Mouse (Mus musculus) T-helper 17 cell (primary cell): ENCODE measurements around the gene Calcoco1.

ENCODE experiments used
- in situ Hi-C, 2 experiments: fragments of 300-600 bp; cut with MboI, MseI; formaldehyde crosslinking; loops; 1 replicate in 1 of 2; 2 replicates in 1 of 2; pipeline ENCODE4 v1.15.1; 2025; ENCODE audit warnings: high pct_unique_total_duplicates in 2 of 2

Calcoco1 gene

DNA sequence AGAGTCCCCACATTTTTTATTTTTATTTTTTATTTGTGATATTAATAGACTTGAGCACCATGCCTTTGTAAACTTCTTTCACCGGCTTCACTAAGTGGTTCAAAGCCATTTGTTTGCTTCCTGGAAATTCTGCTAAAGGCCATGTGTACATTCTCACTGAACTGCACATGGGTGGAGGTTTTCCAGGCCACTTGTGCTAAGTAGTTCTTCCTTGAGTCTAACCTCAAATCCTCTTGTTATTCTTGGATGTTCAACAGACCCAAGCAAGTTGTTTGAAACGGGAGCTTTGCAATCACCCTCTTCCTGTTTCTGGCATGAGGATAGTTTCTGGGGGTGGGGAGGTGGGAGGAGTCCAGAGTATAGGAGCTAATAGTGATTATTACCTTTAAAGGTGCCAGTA lies 16.5 kb upstream of the Calcoco1 start:
- in situ Hi-C loops: no loop called here

DNA sequence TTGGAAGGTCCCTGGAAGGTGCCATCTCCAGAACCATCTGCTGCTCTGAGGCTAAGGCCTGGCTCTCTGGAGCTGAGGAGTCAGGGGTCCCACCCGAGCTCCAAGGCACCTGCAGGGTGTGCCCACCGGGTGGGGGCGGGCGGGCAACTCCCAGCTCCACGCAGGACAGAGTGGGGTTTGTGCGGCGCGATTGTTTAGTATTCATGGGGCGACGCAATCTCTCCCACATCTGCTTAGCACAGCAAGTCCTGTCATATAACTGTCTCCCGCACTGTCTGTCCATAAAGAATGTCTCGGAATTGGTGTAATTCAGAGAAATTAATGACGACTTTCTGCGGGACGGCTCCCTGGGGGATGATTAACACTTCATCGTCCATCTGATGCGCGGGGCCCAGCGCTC lies 15.1 kb upstream of the Calcoco1 start:
- in situ Hi-C loops: no loop called here

DNA sequence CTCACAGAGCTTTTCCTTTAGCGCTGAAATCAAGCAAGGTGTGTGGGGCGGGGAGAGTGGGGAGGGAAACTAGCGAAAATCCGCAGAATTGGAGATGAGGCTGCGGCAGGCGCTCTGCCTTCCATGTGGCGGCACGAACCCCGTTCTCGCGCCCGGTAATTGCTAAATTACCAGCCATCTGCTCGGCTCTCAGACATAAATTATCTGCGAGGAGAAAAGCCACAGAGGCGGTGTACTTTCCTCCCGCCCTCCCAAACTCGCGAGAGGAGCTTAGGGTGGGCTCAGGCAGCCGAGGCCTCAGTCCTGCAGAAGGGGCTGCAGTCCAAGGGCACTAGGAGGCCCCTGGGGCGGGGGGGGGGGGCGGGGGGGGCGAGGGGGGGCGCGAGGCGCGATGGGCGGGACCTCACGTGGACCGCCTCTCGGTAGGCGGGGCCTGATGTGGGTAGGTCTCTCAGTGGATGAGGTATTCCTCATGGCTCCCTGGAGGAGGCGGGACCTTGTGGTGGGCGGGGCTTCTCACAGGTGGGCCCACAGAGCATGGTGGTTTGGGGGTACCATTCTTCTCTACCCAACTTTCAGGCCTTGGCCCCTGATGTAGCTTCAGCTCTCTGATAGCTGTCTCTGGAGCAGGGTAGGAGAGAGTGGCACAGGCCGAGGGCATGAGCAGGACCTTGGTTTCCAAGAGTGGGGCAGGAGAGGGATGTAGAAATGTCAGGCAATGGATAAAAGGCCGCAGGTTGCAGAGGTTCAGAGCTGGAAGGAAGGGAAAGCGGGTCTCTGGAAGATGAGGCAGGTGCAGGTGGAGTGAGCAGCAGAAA lies 14.4 kb upstream of the Calcoco1 start:
- in situ Hi-C loops: no loop called here

DNA sequence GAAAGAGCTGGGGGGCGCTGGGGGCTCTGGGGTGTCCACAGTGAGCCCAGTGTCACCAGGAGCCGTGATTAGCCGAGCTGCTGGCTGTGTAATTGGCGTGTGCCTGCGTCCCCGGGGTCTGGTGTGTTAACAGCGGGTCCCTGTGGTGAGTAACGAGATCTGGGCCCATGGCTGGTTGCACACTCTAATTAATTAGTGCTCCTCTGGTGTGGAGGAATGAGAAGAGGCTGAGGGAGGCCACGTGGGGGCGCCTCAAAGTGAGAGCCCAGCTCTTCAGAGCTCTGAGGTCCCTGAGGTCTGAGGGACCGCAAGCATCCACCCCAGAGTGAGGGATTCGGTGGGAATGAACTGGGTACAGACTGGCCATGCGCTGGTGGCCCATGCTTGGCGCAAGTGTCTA lies 13.1 kb upstream of the Calcoco1 start:
- in situ Hi-C loops: no loop called here

DNA sequence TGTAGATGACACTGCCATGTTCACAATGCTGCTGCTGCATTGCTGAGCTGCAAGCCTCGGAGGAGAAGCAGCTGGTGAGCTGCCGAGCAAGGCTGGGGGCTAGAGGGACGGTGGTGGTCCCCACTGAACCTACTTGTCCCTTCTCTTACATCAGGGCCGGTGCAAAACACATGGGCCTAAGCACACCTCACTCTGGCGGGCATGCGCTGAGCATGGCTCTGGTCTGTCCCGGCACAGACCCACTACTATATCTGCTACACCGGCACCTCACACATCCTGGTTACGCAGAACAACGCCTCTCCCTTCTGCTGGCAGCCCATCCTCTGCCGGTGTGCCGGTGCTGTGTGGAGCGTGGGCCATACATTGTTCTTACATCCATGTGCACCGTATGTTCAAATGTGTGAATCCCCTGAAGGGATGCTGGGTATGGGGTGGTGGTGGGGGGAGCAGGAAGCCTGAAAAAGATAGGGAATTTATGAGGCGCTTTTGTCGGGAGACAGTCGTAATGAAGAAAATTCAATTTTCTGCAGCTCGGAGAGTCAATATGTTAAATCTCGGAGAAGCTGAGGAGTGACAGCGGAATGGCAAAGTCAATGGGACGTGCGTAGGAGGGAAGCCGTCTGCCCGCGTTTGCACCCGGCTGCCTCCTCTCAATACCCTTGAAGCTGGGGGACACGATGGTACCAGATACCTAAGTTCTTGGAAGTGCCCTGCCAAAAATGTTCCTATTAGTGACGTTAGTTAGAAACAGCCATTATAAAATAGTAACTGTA lies 12.0 kb upstream of the Calcoco1 start:
- in situ Hi-C loops: no loop called here

DNA sequence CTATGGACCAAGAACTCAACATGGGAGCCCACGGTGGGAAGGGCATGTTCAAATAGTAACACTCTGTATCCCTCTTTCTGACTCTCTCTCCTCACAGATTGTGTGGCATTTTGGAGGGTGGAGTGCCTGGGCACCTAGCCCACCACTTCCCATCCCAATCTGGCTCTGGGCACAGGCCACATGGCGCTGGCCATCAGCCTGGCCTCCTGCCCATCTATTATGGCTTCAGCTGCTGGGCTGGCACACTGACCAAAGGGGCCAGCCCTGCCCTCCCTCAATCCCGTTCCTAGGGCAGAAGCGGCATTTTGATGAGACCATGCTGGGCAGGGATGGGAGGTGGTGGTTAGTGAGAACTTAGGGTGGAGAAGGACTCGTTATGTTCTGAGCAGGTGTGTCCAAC lies 11.3 kb upstream of the Calcoco1 start:
- in situ Hi-C loops: no loop called here

DNA sequence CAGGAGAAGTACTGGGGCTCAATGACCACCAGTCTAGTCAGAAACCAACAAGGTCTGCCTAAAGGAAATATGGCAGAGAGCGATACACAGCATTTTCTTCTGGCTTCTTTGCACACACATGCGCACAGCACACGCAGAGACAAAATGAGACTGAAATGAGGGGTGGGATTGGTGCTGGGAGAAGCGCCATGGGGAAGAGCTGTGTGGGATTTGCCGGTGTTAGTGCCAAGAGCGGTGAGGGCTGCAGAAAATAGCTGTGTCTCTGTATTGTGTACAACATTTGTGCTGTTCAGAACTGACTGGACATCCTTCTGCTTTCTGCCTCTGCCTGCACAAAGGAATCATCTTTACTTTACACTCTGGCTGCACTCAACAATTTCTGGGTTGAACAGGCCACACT lies 10.4 kb upstream of the Calcoco1 start:
- in situ Hi-C loops: no loop called here

DNA sequence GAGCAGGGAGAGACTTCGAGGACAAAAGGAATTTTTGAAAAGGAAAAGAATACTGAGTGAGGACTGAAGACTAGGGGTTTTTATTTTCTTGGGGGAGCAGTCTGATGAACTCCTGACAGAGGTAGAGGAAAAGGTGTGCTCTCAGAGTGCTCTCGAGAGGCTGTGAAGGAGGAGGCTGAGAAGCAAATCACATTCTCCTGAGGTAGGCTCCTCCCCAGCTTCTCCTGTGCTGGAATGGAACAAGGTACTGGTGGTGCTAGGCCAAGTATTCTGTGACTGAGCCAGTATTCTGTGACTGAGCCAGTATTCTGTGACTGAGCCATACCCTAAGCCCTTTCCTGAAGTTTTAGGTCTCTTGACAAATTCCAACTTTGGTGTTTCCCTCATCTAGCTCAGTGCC lies 6.0 kb upstream of the Calcoco1 start:
- in situ Hi-C loops: no loop called here

DNA sequence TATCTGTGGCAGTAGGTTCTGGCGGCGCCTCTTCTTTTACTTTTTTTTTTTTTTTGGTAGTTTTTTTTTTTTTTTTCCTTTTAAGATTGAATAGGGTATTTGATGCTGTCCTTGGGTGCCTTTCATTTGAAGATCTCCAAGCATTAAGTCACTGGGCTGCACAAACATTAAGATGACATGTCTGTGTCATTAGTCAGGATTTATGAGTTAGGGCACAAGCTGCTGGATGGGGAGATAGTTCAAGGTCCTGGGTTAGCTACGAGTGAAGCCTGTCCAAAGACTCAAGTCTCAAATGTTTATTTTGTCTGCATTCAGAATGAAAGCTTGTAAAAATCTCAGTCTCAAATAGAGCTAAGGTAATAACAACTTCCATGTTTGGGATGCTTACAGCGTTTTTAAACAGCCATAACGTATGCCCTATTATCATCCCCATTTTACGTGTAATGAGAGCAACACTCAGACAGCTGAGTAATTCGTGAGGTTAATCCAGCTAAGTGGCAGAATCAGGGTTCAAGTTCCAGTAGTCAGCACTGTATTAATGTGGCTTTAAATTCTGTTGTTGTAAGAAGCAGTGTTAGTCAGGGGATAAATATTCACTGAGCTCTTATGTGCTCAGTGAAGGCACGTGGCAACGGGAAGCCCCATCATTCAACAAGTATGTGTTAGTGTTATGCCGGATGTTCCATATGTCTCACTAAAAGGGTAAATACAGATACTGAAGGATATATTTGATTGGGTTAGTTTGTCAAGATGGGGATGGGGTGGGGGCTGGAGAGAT lies 1.6 kb upstream of the Calcoco1 start:
- in situ Hi-C loops: no loop called here

DNA sequence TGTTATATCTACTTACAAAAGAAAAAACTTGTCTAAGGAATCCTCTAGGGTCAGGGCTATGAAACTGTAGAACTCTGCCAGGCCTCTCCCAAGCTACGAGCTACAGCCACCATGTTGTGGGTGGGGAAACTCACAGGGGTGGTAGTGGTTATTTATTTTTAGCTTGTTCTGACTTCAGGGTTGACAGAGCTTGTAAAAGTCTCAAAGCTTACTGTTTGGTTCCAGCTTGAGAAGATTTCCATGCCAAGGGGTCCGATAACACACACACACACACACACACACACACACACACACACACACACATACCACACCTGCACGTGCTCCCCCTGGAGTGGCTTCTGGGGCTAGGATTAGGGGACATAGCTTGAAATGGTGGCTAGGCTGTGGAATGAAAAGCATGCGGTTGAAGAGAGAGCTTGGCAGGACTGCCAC lies 538 bp upstream of the Calcoco1 start:
- in situ Hi-C loops: no loop called here

DNA sequence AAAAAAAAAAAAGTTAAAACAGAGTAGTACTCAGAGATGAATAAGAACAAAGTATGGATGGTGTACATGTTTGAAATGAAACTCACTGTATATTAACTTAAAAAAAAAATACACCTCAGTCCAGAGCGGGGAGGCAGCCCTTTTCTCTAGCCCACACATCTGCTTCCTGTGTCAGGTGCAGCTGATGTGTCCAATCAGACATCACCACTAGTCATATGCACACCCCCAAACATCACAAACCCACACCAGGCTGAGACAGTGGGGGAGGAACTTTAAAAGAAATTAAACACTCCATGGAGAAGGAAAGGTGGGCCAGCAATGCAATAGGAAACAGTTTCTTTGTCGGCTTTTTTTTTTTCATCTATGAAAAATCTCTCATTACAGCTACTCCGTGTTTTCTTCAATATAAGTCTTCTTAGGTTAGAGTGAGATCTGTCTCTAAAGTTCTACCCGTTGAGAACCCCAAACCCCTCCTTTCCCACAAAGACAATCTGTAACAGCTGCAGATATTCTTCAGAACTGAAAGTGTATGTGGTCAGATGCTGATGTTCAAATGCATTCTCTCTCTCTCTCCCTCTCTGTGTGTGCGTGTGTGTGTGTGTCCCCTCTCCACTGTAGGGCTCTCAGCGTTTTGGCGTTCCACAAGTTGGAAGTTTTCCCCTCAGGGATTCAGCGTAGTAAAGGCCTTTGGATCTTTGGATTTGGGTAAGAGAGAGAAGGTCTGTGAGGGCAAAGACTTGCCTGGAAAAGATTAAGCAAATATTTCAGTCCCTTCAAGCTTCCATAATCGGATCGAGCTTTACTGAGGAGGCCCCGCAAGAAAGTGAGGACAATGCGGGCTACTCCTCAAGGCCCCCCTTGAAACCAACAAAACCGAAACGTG lies 721 bp downstream of the Calcoco1 start:
- in situ Hi-C loops: no loop called here

DNA sequence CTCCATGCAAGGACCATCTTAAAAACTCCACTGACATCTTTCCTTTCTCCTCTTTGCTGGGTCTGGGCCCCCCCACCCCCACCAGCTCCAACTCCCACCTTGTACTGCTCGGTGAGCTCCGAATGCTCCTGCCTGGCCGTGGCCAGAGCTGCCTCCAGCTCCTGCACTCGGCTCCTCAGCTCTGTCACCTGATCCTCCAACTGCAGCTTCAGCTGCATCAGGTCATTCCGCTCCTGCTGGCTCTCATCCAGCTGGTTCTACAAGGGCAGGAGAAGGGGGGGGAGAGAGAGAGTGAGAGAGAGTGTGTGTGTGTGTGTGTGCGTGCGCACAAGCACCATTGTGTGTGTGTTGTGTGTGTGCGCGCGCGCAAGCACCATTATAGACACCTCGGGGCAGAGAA lies 5.8 kb downstream of the Calcoco1 start:
- in situ Hi-C loops: no loop called here

DNA sequence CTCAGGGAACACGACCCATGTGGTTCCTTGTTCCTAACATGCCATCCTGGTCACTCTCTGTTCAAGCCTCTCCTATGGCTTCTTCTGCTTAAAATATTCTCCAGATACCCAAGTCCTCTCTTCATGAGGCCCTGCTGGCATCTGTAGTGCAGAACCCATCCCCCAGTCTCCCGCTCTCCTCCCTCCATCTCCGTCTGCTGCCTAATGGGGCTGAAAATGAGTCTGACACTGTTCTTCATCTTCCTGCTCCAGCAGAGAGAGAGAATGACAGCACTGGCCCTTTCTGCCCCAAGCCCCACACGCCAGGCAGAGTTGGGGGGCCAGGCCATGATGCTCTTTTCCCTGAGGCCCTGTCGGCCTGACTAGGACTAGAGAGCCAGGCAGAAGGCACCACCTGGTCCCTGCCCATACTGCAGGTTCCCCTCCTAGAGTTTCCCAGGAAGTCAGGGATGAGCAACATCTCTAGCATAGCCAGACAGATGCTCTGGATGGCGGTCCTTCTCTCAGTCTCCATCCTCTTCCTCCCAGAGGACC lies 14.2 kb downstream of the Calcoco1 start:
- in situ Hi-C loops: no loop called here

DNA sequence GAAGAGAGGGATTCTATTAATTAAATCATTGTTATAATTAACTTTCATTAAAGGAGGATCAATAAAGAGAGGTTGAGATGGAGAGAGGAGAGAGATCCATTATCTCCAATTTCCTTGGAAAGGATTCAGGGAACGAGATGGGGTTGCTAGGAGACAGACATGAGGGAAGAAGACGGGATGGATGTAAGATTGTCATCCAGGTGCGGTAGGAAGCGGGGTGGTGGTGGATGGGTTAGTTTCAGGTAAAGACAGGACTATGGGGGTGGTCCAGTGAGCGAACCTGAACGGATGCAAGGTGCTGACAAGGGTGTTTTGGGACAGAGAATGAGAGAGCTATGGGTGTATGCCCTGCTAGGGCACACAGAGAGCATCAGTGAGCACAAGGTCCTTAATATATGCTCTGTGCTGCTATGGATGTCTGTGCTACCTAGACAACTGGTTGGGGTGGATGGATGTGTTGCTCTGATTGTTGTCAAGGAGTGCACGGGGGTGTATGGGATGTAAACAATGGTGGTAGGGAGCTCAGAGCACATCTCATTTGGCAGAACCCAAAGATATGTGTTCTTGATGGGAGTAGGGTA lies 16.0 kb downstream of the Calcoco1 start:
- in situ Hi-C loops: no loop called here

DNA sequence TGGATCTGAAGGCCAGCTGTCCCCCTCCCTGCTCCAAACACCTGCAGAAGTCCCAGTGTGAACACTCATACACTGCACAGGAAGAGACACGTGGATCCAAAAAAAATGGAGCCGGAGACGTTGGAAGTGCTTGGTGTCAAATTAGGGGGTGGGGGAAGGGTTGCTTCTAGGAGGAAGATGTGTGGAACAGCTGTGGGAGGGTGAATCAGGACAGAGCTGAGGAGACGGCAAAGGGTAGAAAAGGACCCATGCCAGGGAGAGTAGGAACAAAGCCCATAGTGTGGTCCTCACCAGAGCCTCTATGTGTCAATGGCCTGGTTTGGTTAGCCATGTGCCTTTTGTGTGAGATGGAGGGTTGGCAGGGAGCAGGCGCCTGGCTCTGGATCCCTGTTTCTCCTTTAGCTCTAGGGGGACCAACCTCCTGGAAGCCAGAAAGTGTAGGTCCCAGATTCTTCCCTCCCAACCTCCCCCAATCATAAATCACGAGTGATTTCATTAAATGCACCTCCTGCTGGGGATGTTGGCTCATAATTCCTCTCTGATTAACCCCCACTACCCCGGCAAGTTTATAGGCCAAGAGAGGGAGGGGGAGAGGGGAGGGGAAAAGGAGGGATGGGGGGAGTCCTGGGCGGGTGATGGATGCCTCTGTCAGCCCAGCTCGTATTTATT lies 16.6 kb downstream of the Calcoco1 start:
- in situ Hi-C loops: no loop called here

DNA sequence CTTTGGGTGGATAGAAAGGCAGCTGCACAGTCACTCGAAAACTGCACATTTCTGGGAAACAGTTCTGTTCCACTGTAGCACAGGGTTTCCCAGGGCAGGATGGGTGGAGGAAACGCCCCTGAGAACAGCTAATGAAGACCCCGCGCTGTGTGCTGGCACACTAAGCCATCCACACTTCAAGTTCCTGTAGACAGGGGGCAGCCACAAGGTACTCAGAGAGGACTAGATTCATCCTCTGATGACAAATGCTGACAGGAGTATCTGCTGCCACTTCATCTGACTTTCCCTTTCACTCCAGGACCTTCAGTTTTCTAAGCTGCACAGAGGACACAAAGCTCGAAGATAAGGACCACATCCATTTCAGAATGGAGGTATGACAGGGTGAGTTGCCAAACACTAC lies 17.2 kb downstream of the Calcoco1 start:
- in situ Hi-C loops: loop anchor here in 1 of 2 experiments (5.0 kb wide), 1 partner anchor 37 kb away; no protein-coding TSS in a partner anchor

DNA sequence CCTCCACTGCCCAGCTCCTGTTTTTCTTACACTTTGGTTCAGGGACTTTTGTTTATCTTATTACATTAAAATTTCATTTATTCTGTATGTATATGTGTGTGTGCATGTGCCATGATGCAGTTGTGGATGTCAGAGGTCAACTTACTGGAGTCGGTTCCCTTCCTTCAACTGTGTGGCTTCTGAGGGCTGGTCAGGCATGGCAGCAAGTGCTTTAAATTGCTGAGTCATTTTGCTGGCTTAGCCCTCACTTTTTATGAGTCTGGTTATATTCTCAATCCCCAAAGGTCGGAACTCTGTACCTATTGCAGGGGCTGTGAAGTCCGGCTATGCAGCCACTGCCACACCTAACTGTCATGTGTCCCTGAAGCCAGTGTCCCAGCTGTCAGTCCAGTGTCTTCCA lies 19.0 kb downstream of the Calcoco1 start:
- in situ Hi-C loops: loop anchor here in 1 of 2 experiments (5.0 kb wide), 1 partner anchor 39 kb away; no protein-coding TSS in a partner anchor

DNA sequence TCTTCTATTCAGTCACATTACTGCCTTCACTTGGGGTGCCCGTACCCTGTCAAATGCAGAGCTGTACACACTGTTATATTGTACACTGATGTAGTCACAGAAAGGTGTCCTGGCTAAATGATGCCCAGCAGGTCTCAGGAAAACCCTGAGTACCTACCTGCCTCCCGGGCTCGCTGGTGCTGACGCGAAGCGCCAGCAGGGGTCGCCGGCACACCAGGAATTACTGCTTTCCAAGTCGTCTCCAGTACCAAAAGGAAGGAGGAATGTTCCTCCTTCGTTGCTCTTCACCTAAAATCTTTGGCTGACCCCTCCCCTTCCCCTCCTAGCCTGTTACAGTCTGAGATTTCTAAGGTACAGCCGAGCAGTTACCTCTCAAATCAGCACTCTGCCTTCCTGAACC lies 23.8 kb downstream of the Calcoco1 start:
- in situ Hi-C loops: no loop called here

DNA sequence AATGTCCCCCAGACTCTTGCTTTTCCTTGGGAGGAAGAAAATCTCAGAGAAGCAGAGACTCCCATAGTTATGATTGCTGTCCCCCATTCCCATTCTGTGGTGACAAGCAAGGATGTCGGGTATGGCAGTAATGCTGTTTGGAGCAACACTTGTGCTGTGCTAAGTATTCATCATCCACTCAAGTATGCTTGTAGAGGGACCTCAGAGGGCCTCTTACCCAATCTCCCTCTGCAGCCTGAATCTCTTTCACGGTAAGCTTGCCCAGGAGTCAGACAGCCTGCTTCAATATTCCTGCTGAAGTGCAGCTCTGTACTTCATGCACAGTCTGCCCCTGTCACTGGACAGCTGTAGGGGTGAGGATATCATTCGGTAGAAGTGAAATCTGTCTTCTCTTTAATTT lies 25.1 kb downstream of the Calcoco1 start:
- in situ Hi-C loops: no loop called here

DNA sequence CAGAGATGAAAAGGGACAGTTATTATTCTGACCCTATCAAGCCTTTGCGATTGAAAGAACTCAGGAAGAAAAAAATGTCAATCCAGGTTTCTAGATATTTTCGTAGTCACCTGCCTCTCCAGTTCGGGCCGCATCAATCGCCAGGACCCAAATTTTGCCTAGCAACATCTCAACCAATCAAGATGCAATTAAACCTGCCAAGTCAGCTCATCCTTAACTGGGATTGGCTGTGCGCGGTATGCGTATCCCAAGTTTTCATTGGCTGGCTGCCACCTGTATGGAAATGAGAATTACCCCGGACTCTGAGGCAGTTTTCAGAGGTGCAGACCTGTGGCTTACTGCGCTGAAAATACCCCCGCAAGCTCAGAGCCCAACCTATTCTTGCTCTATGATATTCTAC lies 28.4 kb downstream of the Calcoco1 start:
- in situ Hi-C loops: no loop called here
